Mouse (Mus musculus) lung, postnatal 0 days (tissue): ENCODE results near the gene Zdhhc16.

Experiments
- CTCF ChIP-seq: IDR thresholded peaks from 2 replicates; pipeline ENCODE4 v1.5.1; 2016; ENCODE audit warnings: antibody characterized with exemption, mild to moderate bottlenecking
- EP300 ChIP-seq: IDR thresholded peaks from 2 replicates; pipeline ENCODE4 v1.6.1; 2016; ENCODE audit warnings: antibody characterized with exemption, mild to moderate bottlenecking, control low read depth

DNA sequence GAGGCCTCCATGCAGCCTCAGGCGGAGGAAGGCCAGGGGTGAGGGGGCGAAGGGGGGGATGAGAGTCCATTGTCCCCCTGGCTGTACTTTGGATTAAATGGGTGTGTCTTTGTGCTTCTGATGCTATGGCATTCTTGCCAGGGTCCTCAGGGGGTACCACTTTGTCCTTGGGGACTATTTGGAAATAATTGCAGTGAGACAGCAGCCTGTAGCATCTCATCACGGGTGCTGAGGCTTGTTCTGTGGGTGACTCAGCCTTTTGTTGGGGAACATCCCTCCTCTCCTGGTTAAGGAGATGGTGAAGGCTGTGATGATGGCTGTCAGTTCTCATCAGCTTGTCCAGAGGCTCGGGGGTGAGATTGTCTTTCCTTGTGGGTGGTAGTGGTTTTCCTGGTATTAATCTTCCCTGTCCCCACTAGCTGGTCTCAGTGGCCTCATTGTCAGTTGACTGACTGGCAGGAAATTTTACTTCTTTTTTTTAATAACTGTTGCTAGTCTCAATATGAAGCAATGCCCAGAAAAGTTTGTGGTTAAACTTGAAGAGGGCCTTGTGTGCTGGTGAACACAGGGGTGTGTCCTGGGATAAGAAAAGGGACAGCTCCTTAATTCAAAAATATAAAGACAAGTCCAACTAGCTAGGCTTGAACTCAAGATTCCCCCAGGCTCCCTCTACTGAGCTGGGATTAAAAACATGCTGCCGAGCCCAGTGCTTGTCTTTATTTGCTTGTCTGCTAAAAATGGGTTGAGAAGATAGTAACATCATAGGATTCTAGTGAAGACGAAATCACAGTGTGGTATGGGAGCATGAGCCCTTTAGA lies 19.3 kb upstream of the Zdhhc16 start:
- TF ChIP-seq CTCF, result no peak
- TF ChIP-seq EP300, result no peak
